Mouse (Mus musculus) ES-E14 (cell line): ENCODE measurements around the gene Rims1.

Experiments used
- CHD2 ChIP-seq: IDR thresholded peaks from 2 replicates; pipeline ENCODE4 v1.6.1; 2014; ENCODE audit warnings: mild to moderate bottlenecking, low read depth, low read length, inconsistent platforms
- HCFC1 ChIP-seq: IDR thresholded peaks from 2 replicates; pipeline ENCODE4 v1.6.1; 2012; ENCODE audit warnings: low read length, inconsistent platforms, borderline replicate concordance; ENCODE audit not compliant: insufficient read depth
- MAFK ChIP-seq: IDR thresholded peaks from 2 replicates; pipeline ENCODE4 v1.6.1; 2014; ENCODE audit warnings: mild to moderate bottlenecking, low read depth, low read length, inconsistent platforms; ENCODE audit not compliant: insufficient read depth
- ZNF384 ChIP-seq: IDR thresholded peaks from 2 replicates; pipeline ENCODE4 v1.6.1; 2012; ENCODE audit warnings: low read depth, low read length, inconsistent platforms

DNA sequence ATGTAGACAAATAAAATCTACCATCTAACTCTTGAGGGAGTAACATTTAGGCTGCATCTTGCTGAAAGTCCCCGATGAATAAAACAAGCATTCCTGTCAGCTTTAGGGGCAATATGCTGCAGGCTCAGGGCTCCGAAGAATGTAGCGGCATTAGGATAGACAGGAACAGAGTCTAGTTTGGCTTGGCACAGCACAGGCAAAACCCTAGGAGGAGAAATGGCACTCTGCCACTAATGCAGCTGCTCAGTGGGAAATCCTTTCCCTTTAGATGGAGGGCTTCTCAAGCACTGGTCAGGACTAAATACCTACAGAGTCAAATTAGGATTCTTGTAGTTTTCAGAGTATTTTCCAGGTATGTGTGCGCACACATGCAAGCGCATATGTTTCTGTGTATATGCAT, 165.2 kb downstream of the Rims1 start:
- TF ChIP-seq ZNF384: no peak
- no peak for TF ChIP-seq HCFC1
- no peak for TF ChIP-seq CHD2
- no peak for TF ChIP-seq MAFK
